Mouse (Mus musculus): ENCODE data around the gene Msi2. TPM values are rescaled to one million over a fixed set of nuclear protein-coding genes. Genes with fewer than 3 reads are reported as not detected.

The Msi2 gene
- polyA plus RNA-seq, 1 experiment from 2014 or later: 15.9 TPM

GRCm38 (mm10) chr11:88443905-88444304, 274.4 kb downstream of the Msi2 start:
- H3K9me3 ChIP-seq: no peaks in the 10 kb centered on the region
- no peak for DNase-seq (ENCODE audit: low spot score)
- peaks cover 71% of the 10 kb centered on the region for H3K4me1 ChIP-seq
- H3K36me3 ChIP-seq: peaks cover 15% of the 10 kb centered on the region
- H3K27me3 ChIP-seq (ENCODE audit: insufficient read depth, poor library complexity, severe bottlenecking): no peaks in the 10 kb centered on the region
- no peak overlapping the region for H3K4me3 ChIP-seq
- H3K27ac ChIP-seq: no peak overlapping the region
- WGBS: 93% methylated on average over 14 of the region's 14 CpGs

- DNase-seq (ENCODE audit: low spot score): no peak
- peaks cover 15% of the 10 kb centered on the region for H3K36me3 ChIP-seq
- 91% methylated on average over 8 of the region's 8 CpGs for WGBS
- no peak overlapping the region for H3K4me3 ChIP-seq
- no peaks in the 10 kb centered on the region for H3K9me3 ChIP-seq
- H3K27me3 ChIP-seq (ENCODE audit: insufficient read depth, poor library complexity, severe bottlenecking): no peaks in the 10 kb centered on the region
- H3K27ac ChIP-seq: no peak overlapping the region
- H3K4me1 ChIP-seq: peaks cover 71% of the 10 kb centered on the region
Measured at GRCm38 (mm10) chr11:88443291-88443690, 275.0 kb downstream of the Msi2 start.

DNA sequence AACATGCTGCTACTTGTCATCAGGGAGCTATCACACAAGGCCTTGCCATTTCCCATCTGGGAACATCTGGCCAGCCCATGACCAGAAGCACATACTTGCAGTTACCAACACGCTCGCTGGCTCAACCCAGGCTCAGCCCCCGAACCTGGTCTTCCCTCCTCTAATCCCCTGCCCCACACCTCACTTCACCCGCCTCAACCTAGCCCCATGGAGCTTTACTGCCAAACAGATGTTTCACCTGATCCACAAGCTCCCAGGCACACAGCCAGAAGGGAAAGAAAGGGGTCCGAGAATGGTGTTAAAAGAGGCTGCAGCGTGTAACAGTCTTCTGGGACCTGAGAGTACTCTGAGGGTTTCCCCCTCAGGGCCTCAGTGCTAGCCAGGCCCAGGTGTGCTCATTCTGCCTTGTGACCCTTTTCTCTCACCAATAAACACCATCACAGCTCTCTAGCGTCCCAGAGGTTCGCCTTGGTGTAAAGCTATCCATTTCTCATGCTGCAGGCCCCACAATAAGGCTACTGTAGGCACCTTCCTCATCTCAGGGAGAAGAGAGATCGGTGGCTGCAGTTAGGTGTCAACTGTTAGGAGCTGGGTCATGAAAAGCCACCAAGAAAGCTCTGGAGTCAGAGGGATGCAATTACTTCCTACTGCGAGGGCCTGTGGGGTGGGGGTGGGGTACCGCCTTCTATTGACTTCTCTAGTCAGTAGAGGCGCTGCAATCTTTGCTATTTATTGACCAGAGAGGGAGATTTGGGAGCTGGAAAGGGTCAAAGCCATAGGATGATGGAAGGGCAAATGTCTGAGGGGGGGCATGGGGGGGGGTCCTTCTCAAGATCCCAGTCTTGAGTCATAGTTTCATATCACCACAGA, 276.2 kb downstream of the Msi2 start:
- Histone ChIP-seq H3K9me3 (no peaks in the 10 kb centered on the region), H3K27ac (peak overlapping the region; percentile 44; the same call in 1 of the 2 replicates), H3K36me3 (peaks cover 13% of the 10 kb centered on the region), H3K27me3 (ENCODE audit: insufficient read depth, poor library complexity, severe bottlenecking) (no peaks in the 10 kb centered on the region), H3K4me1 (peaks cover 65% of the 10 kb centered on the region), H3K4me3 (no peak overlapping the region)
- 60% methylated on average over 12 of the region's 12 CpGs for WGBS
- DNase-seq (ENCODE audit: low spot score): no peak

DNA sequence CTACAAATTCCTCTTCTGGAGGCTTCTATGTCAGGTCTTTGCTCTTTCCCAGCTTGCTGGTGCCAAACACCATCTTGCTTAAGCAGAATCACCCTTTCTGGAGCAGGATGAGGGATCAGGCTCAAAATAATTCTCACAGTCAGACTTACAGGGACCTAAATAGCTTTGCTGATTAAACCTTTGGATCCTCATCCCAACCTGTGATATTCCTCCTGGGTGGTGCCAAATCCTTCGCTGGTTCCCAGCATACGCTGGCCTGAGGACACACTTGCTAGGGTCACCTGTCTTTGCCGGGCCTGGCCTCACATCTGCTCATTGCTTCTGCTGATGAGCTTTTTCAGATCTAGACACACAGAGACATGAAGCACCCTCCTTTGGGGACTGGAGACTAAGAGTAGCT, 279.7 kb downstream of the Msi2 start:
- Histone ChIP-seq H3K27ac (peak overlapping the region; percentile 24; the same call in 1 of the 2 replicates), H3K4me3 (no peak overlapping the region), H3K4me1 (peaks cover 70% of the 10 kb centered on the region), H3K9me3 (no peaks in the 10 kb centered on the region), H3K27me3 (ENCODE audit: insufficient read depth, poor library complexity, severe bottlenecking) (no peaks in the 10 kb centered on the region), H3K36me3 (peaks cover under 1% of the 10 kb centered on the region; the same call in 1 of the 2 replicates)
- no peak for DNase-seq (ENCODE audit: low spot score)
- 73% methylated on average over 3 of the region's 3 CpGs for WGBS

DNA sequence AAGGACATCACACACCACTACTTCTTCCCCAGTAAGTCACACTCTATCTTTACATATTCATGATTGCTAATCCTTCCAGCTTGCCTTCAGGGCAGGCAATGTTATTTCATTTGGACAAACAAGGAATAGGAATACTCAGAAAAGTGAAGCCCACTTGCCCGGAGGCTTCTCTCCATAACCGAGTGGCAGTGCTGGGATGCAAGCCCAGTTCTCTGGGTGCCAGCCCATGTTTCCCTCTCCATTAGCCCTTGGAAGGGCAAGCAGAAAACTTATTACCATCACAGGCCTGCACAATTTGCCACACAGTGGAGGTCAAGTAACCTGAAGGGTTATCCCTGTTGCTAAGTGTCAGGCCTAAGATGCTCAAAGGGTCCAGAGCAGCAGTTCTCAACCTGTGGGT, 281.7 kb downstream of the Msi2 start:
- no peak overlapping the region for H3K27ac ChIP-seq
- H3K4me1 ChIP-seq: peaks cover 52% of the 10 kb centered on the region
- 89% methylated on average over 2 of the region's 2 CpGs for WGBS

DNA sequence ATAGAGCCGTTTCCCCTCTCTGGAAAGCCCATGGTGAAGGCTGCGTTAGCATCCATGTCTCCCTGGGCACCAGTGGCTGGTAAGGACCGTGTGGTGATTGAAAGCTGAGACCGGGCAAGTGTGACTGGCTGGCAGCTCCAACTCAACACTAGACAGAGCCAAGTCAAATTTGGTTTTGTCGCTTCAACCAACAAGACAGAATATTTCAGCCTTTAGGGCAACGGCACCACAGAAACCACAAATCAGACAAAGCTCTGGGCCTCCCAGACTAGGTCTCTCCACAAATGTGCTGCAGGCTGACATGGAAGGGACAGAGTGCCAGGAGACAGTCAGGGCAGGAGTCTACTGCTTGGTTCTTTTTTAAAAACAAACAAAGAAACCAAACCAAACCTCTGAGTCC, 282.8 kb downstream of the Msi2 start:
- whole genome bisulfite sequencing: 89% methylated on average over 6 of the region's 6 CpGs
- H3K27me3 ChIP-seq (ENCODE audit: insufficient read depth, poor library complexity, severe bottlenecking): no peaks in the 10 kb centered on the region
- H3K36me3 ChIP-seq: 0 out of 2 replicates have a peak, but pooled peaks cover under 1% of the 10 kb centered on the region
- no peak overlapping the region for H3K4me3 ChIP-seq
- H3K27ac ChIP-seq: peak overlapping the region; percentile 22; the same call in 1 of the 2 replicates
- no peaks in the 10 kb centered on the region for H3K9me3 ChIP-seq
- H3K4me1 ChIP-seq: peaks cover 42% of the 10 kb centered on the region
- no peak for DNase-seq (ENCODE audit: low spot score)

More for the DNA sequence above, 281.7 kb downstream of the Msi2 start:
- Histone ChIP-seq H3K36me3 (no peaks in the 10 kb centered on the region), H3K9me3 (no peaks in the 10 kb centered on the region), H3K27me3 (ENCODE audit: insufficient read depth, poor library complexity, severe bottlenecking) (no peaks in the 10 kb centered on the region), H3K4me3 (no peak overlapping the region)
- DNase-seq (ENCODE audit: low spot score): no peak

DNA sequence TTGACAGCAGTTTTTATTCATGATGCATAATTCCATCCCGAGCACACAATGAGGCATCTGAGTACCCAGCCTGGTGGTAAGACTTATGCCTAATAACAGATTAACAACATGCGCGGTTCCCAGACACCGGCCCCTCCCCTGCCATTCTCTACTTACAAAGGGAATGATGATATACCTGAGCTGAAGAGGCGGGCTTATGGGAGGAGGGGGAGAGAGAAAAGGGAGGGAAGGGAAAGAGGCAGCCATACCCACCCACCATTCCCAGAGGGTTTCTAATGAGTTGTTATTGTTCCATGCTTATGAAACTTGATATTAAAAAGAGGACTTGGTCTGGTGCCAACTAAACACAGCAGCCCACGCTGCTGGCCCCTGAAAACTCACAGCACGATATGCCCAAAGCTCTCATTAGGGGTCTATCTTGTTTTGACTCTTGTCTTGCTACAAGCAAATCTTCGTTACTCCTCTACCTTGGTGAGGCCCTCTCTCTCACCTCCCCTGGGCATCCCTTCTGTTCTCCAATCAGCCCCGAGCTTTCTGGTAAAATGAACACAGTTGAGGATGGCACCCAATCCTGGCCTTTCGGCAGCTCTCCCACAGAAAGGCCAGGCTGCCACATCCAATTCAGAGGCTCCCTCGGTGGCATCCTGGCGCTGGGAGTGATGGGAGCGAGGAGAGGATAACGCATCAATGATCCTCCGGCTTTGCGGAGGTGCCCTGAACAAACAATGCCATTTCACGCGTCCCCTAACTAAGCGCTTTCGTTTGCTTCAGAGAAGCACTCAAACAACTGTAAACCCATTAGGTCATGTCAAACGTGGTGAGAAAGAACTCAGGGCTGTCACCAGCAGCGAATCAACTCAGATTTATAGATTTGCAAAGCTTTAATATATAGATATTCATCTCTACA, 286.7 kb downstream of the Msi2 start:
- Histone ChIP-seq H3K4me1 (peaks cover 25% of the 10 kb centered on the region), H3K27me3 (ENCODE audit: insufficient read depth, poor library complexity, severe bottlenecking) (no peaks in the 10 kb centered on the region), H3K36me3 (peaks cover 9% of the 10 kb centered on the region; the same call in 1 of the 2 replicates), H3K27ac (0 out of 2 replicates have a peak overlapping the region, but pooled peaks have one; percentile 22), H3K9me3 (no peaks in the 10 kb centered on the region), H3K4me3 (no peak overlapping the region)
- no peak for DNase-seq (ENCODE audit: low spot score)
- WGBS: 86% methylated on average over 22 of the region's 22 CpGs

GRCm38 (mm10) chr11:88430292-88430691, 288.0 kb downstream of the Msi2 start:
- H3K9me3 ChIP-seq: no peaks in the 10 kb centered on the region
- peaks cover 25% of the 10 kb centered on the region for H3K4me1 ChIP-seq
- 85% methylated on average over 8 of the region's 8 CpGs for WGBS
- H3K36me3 ChIP-seq: peaks cover 9% of the 10 kb centered on the region; the same call in 1 of the 2 replicates
- H3K27me3 ChIP-seq (ENCODE audit: insufficient read depth, poor library complexity, severe bottlenecking): no peaks in the 10 kb centered on the region
- H3K27ac ChIP-seq: no peak overlapping the region; the same call in 1 of the 2 replicates
- no peak for DNase-seq (ENCODE audit: low spot score)
- H3K4me3 ChIP-seq: no peak overlapping the region

DNA sequence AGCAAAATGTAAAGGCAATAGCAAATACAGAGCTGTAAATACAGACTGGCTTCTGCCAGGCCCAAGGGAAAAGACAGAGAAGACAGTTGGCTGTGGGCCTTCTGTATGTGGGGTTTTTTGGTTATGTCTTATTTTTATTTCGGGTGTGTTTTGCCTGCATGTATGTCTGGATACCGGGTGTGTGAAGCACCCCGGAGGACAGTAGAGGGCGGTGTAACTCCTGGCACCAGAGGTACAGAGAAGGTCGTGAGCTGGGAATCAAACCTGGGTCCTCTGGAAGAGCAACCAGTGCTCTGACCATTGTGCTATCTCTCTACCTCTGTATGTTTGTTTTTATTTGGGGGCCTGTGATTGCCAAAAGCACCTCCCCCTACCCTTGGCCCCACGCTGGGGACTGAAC, 288.6 kb downstream of the Msi2 start:
- peaks cover 9% of the 10 kb centered on the region; the same call in 1 of the 2 replicates for H3K36me3 ChIP-seq
- H3K4me3 ChIP-seq: no peak overlapping the region
- no peaks in the 10 kb centered on the region for H3K9me3 ChIP-seq
- H3K4me1 ChIP-seq: peaks cover 30% of the 10 kb centered on the region
- no peak overlapping the region for H3K27ac ChIP-seq
- H3K27me3 ChIP-seq (ENCODE audit: insufficient read depth, poor library complexity, severe bottlenecking): no peaks in the 10 kb centered on the region
- no peak for DNase-seq (ENCODE audit: low spot score)
- 94% methylated on average over 6 of the region's 6 CpGs for WGBS

- H3K9me3 ChIP-seq: no peaks in the 10 kb centered on the region
- no peaks in the 10 kb centered on the region for H3K27me3 ChIP-seq (ENCODE audit: insufficient read depth, poor library complexity, severe bottlenecking)
- 30% methylated on average over 9 of the region's 9 CpGs for WGBS
- peak overlapping the region; percentile 72 for H3K27ac ChIP-seq
- peaks cover 9% of the 10 kb centered on the region; the same call in 1 of the 2 replicates for H3K36me3 ChIP-seq
- H3K4me3 ChIP-seq: 0 out of 2 replicates have a peak overlapping the region, but pooled peaks have one; percentile 12
- no peak for DNase-seq (ENCODE audit: low spot score)
- H3K4me1 ChIP-seq: peaks cover 67% of the 10 kb centered on the region
Measured at GRCm38 (mm10) chr11:88425631-88426101, 292.6 kb downstream of the Msi2 start.

DNA sequence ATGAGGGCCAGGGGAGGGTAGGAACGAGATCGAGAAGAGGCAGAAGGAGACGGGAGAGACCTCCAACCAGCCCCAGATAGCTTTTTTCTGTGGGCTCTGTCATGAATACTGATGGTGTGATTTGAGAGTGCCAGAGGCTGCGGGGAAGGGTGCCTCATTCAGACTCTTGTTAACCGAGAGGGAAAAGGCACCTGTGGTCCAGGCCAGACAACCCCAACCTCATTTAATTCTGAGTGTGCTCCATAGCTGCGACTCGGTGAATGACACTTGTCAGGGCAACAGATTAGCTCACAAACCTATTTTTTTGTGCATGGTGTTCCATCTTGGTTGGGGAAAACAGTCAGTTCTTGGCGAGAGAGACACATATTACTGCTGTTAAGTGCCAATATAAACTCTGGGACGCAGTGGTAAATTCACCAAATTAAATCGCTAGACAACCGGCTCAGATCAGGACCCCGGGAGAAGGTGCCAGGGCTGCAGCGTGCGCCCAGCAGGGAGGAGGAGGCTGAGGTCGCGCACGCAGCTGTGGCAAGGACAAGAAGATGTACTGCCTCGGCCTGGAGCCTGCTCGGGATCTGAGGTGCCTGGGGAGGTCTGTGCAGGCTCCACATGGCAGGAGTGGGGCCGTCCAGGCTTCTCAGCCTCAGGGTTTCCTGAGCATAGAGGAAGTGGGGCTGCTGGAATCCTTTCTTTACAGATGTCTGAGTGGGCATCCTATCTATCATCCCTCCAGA, 294.1 kb downstream of the Msi2 start:
- H3K36me3 ChIP-seq: no peaks in the 10 kb centered on the region
- DNase-seq (ENCODE audit: low spot score): no peak
- H3K27me3 ChIP-seq (ENCODE audit: insufficient read depth, poor library complexity, severe bottlenecking): no peaks in the 10 kb centered on the region
- no peak overlapping the region for H3K4me3 ChIP-seq
- H3K9me3 ChIP-seq: no peaks in the 10 kb centered on the region
- WGBS: 70% methylated on average over 20 of the region's 20 CpGs
- 0 out of 2 replicates have a peak overlapping the region, but pooled peaks have one; percentile 2 for H3K27ac ChIP-seq
- peaks cover 79% of the 10 kb centered on the region for H3K4me1 ChIP-seq

DNA sequence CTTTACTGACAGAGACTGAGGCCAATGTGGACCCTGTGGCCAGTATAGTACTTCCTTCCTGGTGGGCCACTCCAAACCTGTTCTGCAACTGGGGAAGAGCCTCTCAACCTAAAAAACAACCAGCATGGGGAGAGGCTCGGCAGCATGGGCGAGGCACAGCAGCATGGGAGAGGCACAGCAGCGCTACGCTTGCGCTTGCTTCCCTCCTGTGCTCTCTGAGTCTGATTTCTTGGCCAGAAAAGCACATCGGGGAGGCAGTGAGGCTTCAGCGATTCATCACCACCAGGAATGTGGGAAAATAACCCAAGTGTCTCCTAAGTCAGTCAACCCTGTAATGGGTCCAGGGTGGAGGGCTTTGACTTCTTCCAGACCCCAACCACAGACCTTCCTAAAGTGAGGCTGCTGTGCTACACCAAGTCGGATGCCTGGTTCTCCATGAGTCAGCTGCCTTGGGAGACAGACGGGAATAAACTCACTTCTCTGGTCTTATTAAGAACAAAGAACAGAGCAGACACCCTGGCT, 297.2 kb downstream of the Msi2 start:
- H3K27ac ChIP-seq: peak overlapping the region; percentile 71
- H3K9me3 ChIP-seq: no peaks in the 10 kb centered on the region
- no peak overlapping the region for H3K4me3 ChIP-seq
- no peak for DNase-seq (ENCODE audit: low spot score)
- 72% methylated on average over 9 of the region's 9 CpGs for WGBS
- H3K36me3 ChIP-seq: peaks cover 6% of the 10 kb centered on the region; the same call in 1 of the 2 replicates
- peaks cover 89% of the 10 kb centered on the region for H3K4me1 ChIP-seq
- no peaks in the 10 kb centered on the region for H3K27me3 ChIP-seq (ENCODE audit: insufficient read depth, poor library complexity, severe bottlenecking)
